Mouse (Mus musculus): ENCODE data around the gene Mapk3.

GRCm38 (mm10) chr7:126758539-126758938 lies 862 bp upstream of the Mapk3 start:
- TF ChIP-seq EP300 (IDR thresholded peaks at IDR 0.05; ENCODE audit: low read depth) (no peak), CTCF (IDR thresholded peaks at IDR 0.05; ENCODE audit: low read depth) (no peak)
